Mouse (Mus musculus): ENCODE results near the gene Plppr3. TPM values are rescaled to one million over a fixed set of nuclear protein-coding genes. Genes with fewer than 3 reads are reported as not detected.

The Plppr3 gene
- not detected for polyA plus RNA-seq (2014; fragmentation: Illumina TruSeq; extraction: RNeasy Lipid Tissue Mini Kit (QIAGEN cat#74804); ENCODE audit: low read depth, low replicate concordance)

GRCm38 (mm10) chr10:79874290-79874862 is at the start of gene Plppr3, which contains the start of gene Prtn3:
TSS of gene Plppr3 (minus strand) at chr10:79874634.
TSS of gene Prtn3 (plus strand) at chr10:79874476.

GRCm38 (mm10) chr10:79920958-79921535 is 46.6 kb upstream of the Plppr3 start, which contains the start of gene R3hdm4:
TSS of gene R3hdm4 (minus strand) at chr10:79921208.

GRCm38 (mm10) chr10:79916808-79917531 is 42.5 kb upstream of the Plppr3 start, which contains the start of gene Kiss1r:
TSS of gene Kiss1r (plus strand) at chr10:79916971.

GRCm38 (mm10) chr10:79910556-79910955 is 36.1 kb upstream of the Plppr3 start, which contains the start of gene Gm26602:
TSS of gene Gm26602 (plus strand) at chr10:79910856.

GRCm38 (mm10) chr10:79908167-79909091 is 34.0 kb upstream of the Plppr3 start, which contains the start of gene Med16:
TSS of gene Med16 (minus strand) at chr10:79908923.

GRCm38 (mm10) chr10:79890670-79891069 is 16.2 kb upstream of the Plppr3 start, which contains the start of gene Cfd:
TSS of gene Cfd (plus strand) at chr10:79890853.

GRCm38 (mm10) chr10:79886054-79886453 is 11.6 kb upstream of the Plppr3 start, which contains the start of gene Elane:
TSS of gene Elane (plus strand) at chr10:79886247.

GRCm38 (mm10) chr10:79853860-79854795 is 20.3 kb downstream of the Plppr3 start, which contains the start of gene Ptbp1:
TSS of gene Ptbp1 (plus strand) at chr10:79854427.

GRCm38 (mm10) chr10:79820782-79821181 is 53.7 kb downstream of the Plppr3 start, which contains the start of gene Misp:
TSS of gene Misp (plus strand) at chr10:79820989.

Other genes with a start within 250 kb of the Plppr3 start
- 1.1 TPM for gene Shc2, start 236.7 kb downstream of the Plppr3 start, polyA plus RNA-seq (2014; fragmentation: Illumina TruSeq; extraction: RNeasy Lipid Tissue Mini Kit (QIAGEN cat#74804); ENCODE audit: low read depth, low replicate concordance)
- gene Odf3l2, start 228.9 kb downstream of the Plppr3 start, polyA plus RNA-seq (2014; fragmentation: Illumina TruSeq; extraction: RNeasy Lipid Tissue Mini Kit (QIAGEN cat#74804); ENCODE audit: low read depth, low replicate concordance) = not detected
- gene Madcam1, start 210.1 kb downstream of the Plppr3 start, polyA plus RNA-seq (2014; fragmentation: Illumina TruSeq; extraction: RNeasy Lipid Tissue Mini Kit (QIAGEN cat#74804); ENCODE audit: low read depth, low replicate concordance) = not detected
- gene Tpgs1, start 205.3 kb downstream of the Plppr3 start, polyA plus RNA-seq (2014; fragmentation: Illumina TruSeq; extraction: RNeasy Lipid Tissue Mini Kit (QIAGEN cat#74804); ENCODE audit: low read depth, low replicate concordance) = not detected
- not detected for gene Cdc34, start 192.4 kb downstream of the Plppr3 start, polyA plus RNA-seq (2014; fragmentation: Illumina TruSeq; extraction: RNeasy Lipid Tissue Mini Kit (QIAGEN cat#74804); ENCODE audit: low read depth, low replicate concordance)
- not detected for gene Gzmm, start 185.6 kb downstream of the Plppr3 start, polyA plus RNA-seq (2014; fragmentation: Illumina TruSeq; extraction: RNeasy Lipid Tissue Mini Kit (QIAGEN cat#74804); ENCODE audit: low read depth, low replicate concordance)
- gene Bsg, start 170.1 kb downstream of the Plppr3 start, polyA plus RNA-seq (2014; fragmentation: Illumina TruSeq; extraction: RNeasy Lipid Tissue Mini Kit (QIAGEN cat#74804); ENCODE audit: low read depth, low replicate concordance) = 289 TPM
- not detected for gene Hcn2, start 158.0 kb downstream of the Plppr3 start, polyA plus RNA-seq (2014; fragmentation: Illumina TruSeq; extraction: RNeasy Lipid Tissue Mini Kit (QIAGEN cat#74804); ENCODE audit: low read depth, low replicate concordance)
- gene Polrmt, start 128.1 kb downstream of the Plppr3 start, polyA plus RNA-seq (2014; fragmentation: Illumina TruSeq; extraction: RNeasy Lipid Tissue Mini Kit (QIAGEN cat#74804); ENCODE audit: low read depth, low replicate concordance) = not detected
- not detected for gene Fgf22, start 119.6 kb downstream of the Plppr3 start, polyA plus RNA-seq (2014; fragmentation: Illumina TruSeq; extraction: RNeasy Lipid Tissue Mini Kit (QIAGEN cat#74804); ENCODE audit: low read depth, low replicate concordance)
- gene Rnf126, start 107.7 kb downstream of the Plppr3 start, polyA plus RNA-seq (2014; fragmentation: Illumina TruSeq; extraction: RNeasy Lipid Tissue Mini Kit (QIAGEN cat#74804); ENCODE audit: low read depth, low replicate concordance) = 0.58 TPM
- 6.9 TPM for gene Fstl3, start 97.4 kb downstream of the Plppr3 start, polyA plus RNA-seq (2014; fragmentation: Illumina TruSeq; extraction: RNeasy Lipid Tissue Mini Kit (QIAGEN cat#74804); ENCODE audit: low read depth, low replicate concordance)
- gene Prss57, start 83.7 kb downstream of the Plppr3 start, polyA plus RNA-seq (2014; fragmentation: Illumina TruSeq; extraction: RNeasy Lipid Tissue Mini Kit (QIAGEN cat#74804); ENCODE audit: low read depth, low replicate concordance) = not detected
- gene Palm, start 81.1 kb downstream of the Plppr3 start, polyA plus RNA-seq (2014; fragmentation: Illumina TruSeq; extraction: RNeasy Lipid Tissue Mini Kit (QIAGEN cat#74804); ENCODE audit: low read depth, low replicate concordance) = 0.93 TPM
- not detected for gene Misp, start 53.6 kb downstream of the Plppr3 start, polyA plus RNA-seq (2014; fragmentation: Illumina TruSeq; extraction: RNeasy Lipid Tissue Mini Kit (QIAGEN cat#74804); ENCODE audit: low read depth, low replicate concordance)
- 69.8 TPM for gene Ptbp1, start 20.2 kb downstream of the Plppr3 start, polyA plus RNA-seq (2014; fragmentation: Illumina TruSeq; extraction: RNeasy Lipid Tissue Mini Kit (QIAGEN cat#74804); ENCODE audit: low read depth, low replicate concordance)
- not detected for gene Prtn3, start 158 bp downstream of the Plppr3 start, polyA plus RNA-seq (2014; fragmentation: Illumina TruSeq; extraction: RNeasy Lipid Tissue Mini Kit (QIAGEN cat#74804); ENCODE audit: low read depth, low replicate concordance)
- gene Elane, start 11.6 kb upstream of the Plppr3 start, polyA plus RNA-seq (2014; fragmentation: Illumina TruSeq; extraction: RNeasy Lipid Tissue Mini Kit (QIAGEN cat#74804); ENCODE audit: low read depth, low replicate concordance) = not detected
- 14.9 TPM for gene Cfd, start 16.2 kb upstream of the Plppr3 start, polyA plus RNA-seq (2014; fragmentation: Illumina TruSeq; extraction: RNeasy Lipid Tissue Mini Kit (QIAGEN cat#74804); ENCODE audit: low read depth, low replicate concordance)
- gene Med16, start 34.3 kb upstream of the Plppr3 start, polyA plus RNA-seq (2014; fragmentation: Illumina TruSeq; extraction: RNeasy Lipid Tissue Mini Kit (QIAGEN cat#74804); ENCODE audit: low read depth, low replicate concordance) = not detected
- not detected for gene Gm26602, start 36.2 kb upstream of the Plppr3 start, polyA plus RNA-seq (2014; fragmentation: Illumina TruSeq; extraction: RNeasy Lipid Tissue Mini Kit (QIAGEN cat#74804); ENCODE audit: low read depth, low replicate concordance)
- gene Kiss1r, start 42.3 kb upstream of the Plppr3 start, polyA plus RNA-seq (2014; fragmentation: Illumina TruSeq; extraction: RNeasy Lipid Tissue Mini Kit (QIAGEN cat#74804); ENCODE audit: low read depth, low replicate concordance) = not detected
- gene R3hdm4, start 46.6 kb upstream of the Plppr3 start, polyA plus RNA-seq (2014; fragmentation: Illumina TruSeq; extraction: RNeasy Lipid Tissue Mini Kit (QIAGEN cat#74804); ENCODE audit: low read depth, low replicate concordance) = 8.8 TPM
- 1.9 TPM for gene Arid3a, start 52.4 kb upstream of the Plppr3 start, polyA plus RNA-seq (2014; fragmentation: Illumina TruSeq; extraction: RNeasy Lipid Tissue Mini Kit (QIAGEN cat#74804); ENCODE audit: low read depth, low replicate concordance)
- 1.2 TPM for gene Wdr18, start 85.5 kb upstream of the Plppr3 start, polyA plus RNA-seq (2014; fragmentation: Illumina TruSeq; extraction: RNeasy Lipid Tissue Mini Kit (QIAGEN cat#74804); ENCODE audit: low read depth, low replicate concordance)
- gene Grin3b, start 96.1 kb upstream of the Plppr3 start, polyA plus RNA-seq (2014; fragmentation: Illumina TruSeq; extraction: RNeasy Lipid Tissue Mini Kit (QIAGEN cat#74804); ENCODE audit: low read depth, low replicate concordance) = not detected
- 0.64 TPM for gene Tmem259, start 109.7 kb upstream of the Plppr3 start, polyA plus RNA-seq (2014; fragmentation: Illumina TruSeq; extraction: RNeasy Lipid Tissue Mini Kit (QIAGEN cat#74804); ENCODE audit: low read depth, low replicate concordance)
- gene Cnn2, start 114.0 kb upstream of the Plppr3 start, polyA plus RNA-seq (2014; fragmentation: Illumina TruSeq; extraction: RNeasy Lipid Tissue Mini Kit (QIAGEN cat#74804); ENCODE audit: low read depth, low replicate concordance) = 4.3 TPM
- gene Abca7, start 121.9 kb upstream of the Plppr3 start, polyA plus RNA-seq (2014; fragmentation: Illumina TruSeq; extraction: RNeasy Lipid Tissue Mini Kit (QIAGEN cat#74804); ENCODE audit: low read depth, low replicate concordance) = 0.58 TPM
- gene Arhgap45, start 142.0 kb upstream of the Plppr3 start, polyA plus RNA-seq (2014; fragmentation: Illumina TruSeq; extraction: RNeasy Lipid Tissue Mini Kit (QIAGEN cat#74804); ENCODE audit: low read depth, low replicate concordance) = not detected
- 0.64 TPM for gene Polr2e, start 165.2 kb upstream of the Plppr3 start, polyA plus RNA-seq (2014; fragmentation: Illumina TruSeq; extraction: RNeasy Lipid Tissue Mini Kit (QIAGEN cat#74804); ENCODE audit: low read depth, low replicate concordance)
- gene Gpx4, start 172.5 kb upstream of the Plppr3 start, polyA plus RNA-seq (2014; fragmentation: Illumina TruSeq; extraction: RNeasy Lipid Tissue Mini Kit (QIAGEN cat#74804); ENCODE audit: low read depth, low replicate concordance) = 76.0 TPM
- 1.3 TPM for gene Sbno2, start 230.9 kb upstream of the Plppr3 start, polyA plus RNA-seq (2014; fragmentation: Illumina TruSeq; extraction: RNeasy Lipid Tissue Mini Kit (QIAGEN cat#74804); ENCODE audit: low read depth, low replicate concordance)
- gene Stk11, start 241.2 kb upstream of the Plppr3 start, polyA plus RNA-seq (2014; fragmentation: Illumina TruSeq; extraction: RNeasy Lipid Tissue Mini Kit (QIAGEN cat#74804); ENCODE audit: low read depth, low replicate concordance) = 8.0 TPM

Data from adrenal gland, adult 10 weeks (tissue).